Mouse (Mus musculus): ENCODE results near the gene Gp5.
"Not testable (repeated sequence)": the region's sequence is repeated elsewhere in the genome, so short reads cannot be mapped to it uniquely, and the experiment has no call there.

Gene Gp5

GRCm38 (mm10) chr16:30310647-30311046 is at the start of gene Gp5:
Gene Gp5, minus strand, starts transcription at chr16:30310779.
- DNase-seq (ENCODE audit: low read depth, low spot score): no peak

- not testable (repeated sequence) for DNase-seq (ENCODE audit: low read depth, low spot score)
These were observed 42.9 kb upstream of the Gp5 start for GRCm38 (mm10) chr16:30353489-30353888.

GRCm38 (mm10) chr16:30314236-30314635 is 3.7 kb upstream of the Gp5 start:
- DNase-seq (ENCODE audit: low read depth, low spot score): peak; percentile 35

- no peak for DNase-seq (ENCODE audit: low read depth, low spot score)
These were observed 436 bp downstream of the Gp5 start for GRCm38 (mm10) chr16:30310171-30310515.

- no peak for DNase-seq (ENCODE audit: low read depth, low spot score)
These were observed 996 bp downstream of the Gp5 start for GRCm38 (mm10) chr16:30309395-30310170.

GRCm38 (mm10) chr16:30308616-30309394 is 1.8 kb downstream of the Gp5 start:
- peak; percentile 68 for DNase-seq (ENCODE audit: low read depth, low spot score)

- DNase-seq (ENCODE audit: low read depth, low spot score): no peak
These were observed 2.5 kb downstream of the Gp5 start for GRCm38 (mm10) chr16:30307961-30308615.

GRCm38 (mm10) chr16:30307306-30307705 is 3.3 kb downstream of the Gp5 start:
- DNase-seq (ENCODE audit: low read depth, low spot score): no peak

- DNase-seq (ENCODE audit: low read depth, low spot score): no peak
These were observed 4.5 kb downstream of the Gp5 start for GRCm38 (mm10) chr16:30306102-30306501.

GRCm38 (mm10) chr16:30304236-30304635 is 6.3 kb downstream of the Gp5 start:
- DNase-seq (ENCODE audit: low read depth, low spot score): no peak

- DNase-seq (ENCODE audit: low read depth, low spot score): no peak
These were observed 7.2 kb downstream of the Gp5 start for GRCm38 (mm10) chr16:30303411-30303810.

- DNase-seq (ENCODE audit: low read depth, low spot score): no peak
These were observed 7.9 kb downstream of the Gp5 start for GRCm38 (mm10) chr16:30302686-30303085.

GRCm38 (mm10) chr16:30299711-30300277 is 10.8 kb downstream of the Gp5 start:
- no peak for DNase-seq (ENCODE audit: low read depth, low spot score)

GRCm38 (mm10) chr16:30297450-30297849 is 13.1 kb downstream of the Gp5 start:
- no peak for DNase-seq (ENCODE audit: low read depth, low spot score)

GRCm38 (mm10) chr16:30296601-30297275 is 13.8 kb downstream of the Gp5 start:
- no peak for DNase-seq (ENCODE audit: low read depth, low spot score)

GRCm38 (mm10) chr16:30295106-30295505 is 15.5 kb downstream of the Gp5 start:
- no peak for DNase-seq (ENCODE audit: low read depth, low spot score)

GRCm38 (mm10) chr16:30290436-30290835 is 20.1 kb downstream of the Gp5 start:
- no peak for DNase-seq (ENCODE audit: low read depth, low spot score)

- no peak for DNase-seq (ENCODE audit: low read depth, low spot score)
These were observed 24.9 kb downstream of the Gp5 start for GRCm38 (mm10) chr16:30285701-30286100.

- no peak for DNase-seq (ENCODE audit: low read depth, low spot score)
These were observed 26.7 kb downstream of the Gp5 start for GRCm38 (mm10) chr16:30283743-30284337.

- no peak for DNase-seq (ENCODE audit: low read depth, low spot score)
These were observed 27.6 kb downstream of the Gp5 start, which contains the start of gene Lrrc15 for GRCm38 (mm10) chr16:30282844-30283495. Gene Lrrc15, minus strand, starts transcription at chr16:30283256.
